Mouse (Mus musculus) bone marrow, adult 2 months (tissue): ENCODE measurements around the gene Mapk8ip3.

Experiments used
- CTCF ChIP-seq: fragments of 200-500 bp; IDR thresholded peaks from 2 replicates; pipeline ENCODE4 v1.5.1; 2011; ENCODE audit warnings: low read length, control low read depth; ENCODE audit not compliant: control insufficient read depth, insufficient read depth
- POLR2A ChIP-seq: fragments of 200-500 bp; IDR thresholded peaks from 2 replicates; pipeline ENCODE4 v1.6.1; 2011; ENCODE audit warnings: low read depth, mild to moderate bottlenecking, control low read depth, low read length, borderline replicate concordance; ENCODE audit not compliant: control insufficient read depth

- TF ChIP-seq CTCF (no peak), POLR2A (no peak)
These were observed 34.7 kb downstream of the Mapk8ip3 start for GRCm38 (mm10) chr17:24902124-24902523.
